Mouse (Mus musculus) frontal cortex, postnatal 14 days (tissue): ENCODE measurements around the gene Qrich1.
A peak's percentile ranks its signal among the peaks of the same experiment; 100 is the strongest.

Experiments used
- DNase-seq, 2 experiments: peaks; one replicate each; pipeline ENCODE4 v3.0.0; 2022; ENCODE audit warnings: low spot score in 2 of 2

Gene Qrich1

GRCm38 (mm10) chr9:108564131-108564530 lies 47.5 kb downstream of the Qrich1 start:
- DNase-seq = no peak

DNA sequence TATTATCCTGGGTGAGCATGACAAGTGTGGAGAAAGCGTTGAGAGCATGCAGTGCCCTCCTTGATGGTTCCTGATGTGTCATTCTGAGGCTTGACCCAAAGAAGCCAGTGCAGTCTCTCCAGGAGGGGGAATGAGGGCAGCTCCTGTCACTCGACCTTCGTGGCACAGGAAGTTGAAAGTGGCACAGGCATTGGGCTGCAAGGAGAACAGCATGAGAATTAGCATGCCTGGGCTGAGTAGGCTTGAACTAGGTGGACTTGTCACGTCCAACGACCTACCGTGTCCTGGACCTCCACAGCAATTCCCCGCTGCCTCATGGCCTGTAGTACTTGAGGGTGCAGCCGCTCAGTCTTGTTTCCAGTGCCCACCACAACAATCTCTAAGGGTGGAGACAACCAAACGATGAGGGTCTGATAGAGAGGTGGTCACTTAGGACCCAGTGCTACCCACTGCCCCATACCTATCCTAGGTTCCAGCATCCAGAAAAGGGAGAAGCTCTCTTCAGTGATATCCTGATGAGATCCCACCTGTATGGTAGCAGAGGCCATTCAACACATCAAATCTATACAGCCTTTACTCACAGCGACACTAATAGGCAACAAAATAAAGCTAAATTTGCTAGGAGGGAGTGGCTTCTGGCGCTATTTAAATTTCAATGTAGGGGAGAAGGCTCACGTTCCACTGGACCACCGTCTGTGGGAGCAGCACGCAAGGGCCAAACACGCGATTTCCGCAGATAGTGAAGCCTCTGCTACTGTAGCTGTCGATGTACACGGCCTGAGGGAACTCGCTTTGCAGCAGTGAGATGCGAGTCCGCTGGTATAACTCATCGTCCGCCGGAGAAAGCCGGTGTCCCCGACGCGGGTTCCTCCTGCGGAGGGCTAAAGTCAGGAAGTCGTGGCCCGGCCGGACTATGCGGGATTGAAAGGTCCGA lies 49.5 kb downstream of the Qrich1 start:
- DNase-seq = no peak

DNA sequence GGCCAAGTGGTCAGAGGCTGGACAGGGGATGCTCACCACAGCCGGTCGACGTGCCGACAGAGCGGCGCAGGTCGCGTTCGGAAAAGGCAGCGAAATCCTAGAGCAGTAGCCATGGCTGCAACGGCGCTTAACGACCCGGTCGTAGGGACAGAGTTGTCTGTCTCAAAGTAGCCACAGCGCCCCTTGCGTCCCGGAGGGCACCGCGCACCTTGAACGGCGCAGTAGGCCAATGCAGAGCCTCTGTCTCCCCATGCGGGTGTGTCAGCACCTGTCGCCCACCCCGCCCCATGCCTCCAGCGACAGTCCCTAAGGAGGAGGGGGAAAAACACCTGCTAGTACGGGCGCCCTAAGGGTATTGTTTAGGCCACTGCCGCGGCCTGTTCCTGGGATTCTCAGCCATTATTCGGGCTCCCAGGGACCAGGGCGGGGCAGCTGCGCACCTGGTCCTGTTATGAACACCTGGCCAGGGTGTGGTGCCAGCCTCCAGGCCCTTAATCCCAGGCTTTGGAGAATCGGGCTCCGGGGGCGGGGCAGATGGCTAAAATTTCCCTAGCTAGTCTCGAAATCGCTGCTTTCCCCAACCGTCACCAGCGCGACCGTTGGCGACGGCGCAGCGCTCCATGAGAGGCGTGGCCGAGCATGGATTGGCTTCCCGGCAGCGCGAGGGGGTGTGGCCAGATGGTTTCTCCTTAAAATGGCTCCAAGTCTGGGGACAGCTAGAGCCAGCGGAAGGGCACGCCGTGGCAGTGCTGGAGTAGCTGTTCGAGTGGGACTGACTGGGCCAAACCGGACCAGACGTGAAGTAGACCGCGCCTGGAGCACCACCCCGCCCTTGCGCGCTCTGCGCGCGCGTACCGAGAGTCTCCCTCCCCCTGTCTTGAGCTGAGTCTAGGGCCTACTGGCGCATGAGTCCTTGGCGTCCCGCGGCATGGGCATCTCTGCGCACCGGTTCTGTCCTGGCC lies 50.5 kb downstream of the Qrich1 start, which contains the start of gene Ndufaf3:
Gene Ndufaf3 (minus strand): TSS at position 620 of the 962 bp plus-strand sequence.
- DNase-seq = peak; percentile 91 to 95

DNA sequence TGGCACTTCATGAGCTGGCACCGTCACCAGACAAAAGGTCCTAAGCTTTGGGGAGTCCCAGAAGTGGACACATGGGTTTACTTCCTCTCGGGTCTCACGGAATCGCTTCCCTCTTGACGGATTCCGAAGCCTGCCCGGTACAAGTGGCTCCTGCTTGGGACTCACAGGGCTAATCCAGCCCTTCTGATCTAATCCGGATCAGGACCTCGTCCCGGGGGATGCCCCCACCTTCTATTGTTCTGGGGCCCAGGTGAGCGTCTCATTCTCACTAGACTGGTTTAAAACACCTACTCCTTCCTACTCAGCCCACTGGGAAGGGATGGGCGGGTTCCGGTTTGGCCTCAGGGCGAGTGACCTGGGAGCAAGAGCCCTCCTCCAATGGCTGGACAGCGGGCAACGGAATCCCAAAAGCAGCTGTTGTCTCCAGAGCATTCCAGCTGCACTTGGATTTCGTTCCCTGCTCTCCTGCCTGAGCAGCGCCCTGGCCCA lies 51.4 kb downstream of the Qrich1 start:
- DNase-seq = no peak

GRCm38 (mm10) chr9:108568511-108568921 lies 51.9 kb downstream of the Qrich1 start:
- DNase-seq = no peak

DNA sequence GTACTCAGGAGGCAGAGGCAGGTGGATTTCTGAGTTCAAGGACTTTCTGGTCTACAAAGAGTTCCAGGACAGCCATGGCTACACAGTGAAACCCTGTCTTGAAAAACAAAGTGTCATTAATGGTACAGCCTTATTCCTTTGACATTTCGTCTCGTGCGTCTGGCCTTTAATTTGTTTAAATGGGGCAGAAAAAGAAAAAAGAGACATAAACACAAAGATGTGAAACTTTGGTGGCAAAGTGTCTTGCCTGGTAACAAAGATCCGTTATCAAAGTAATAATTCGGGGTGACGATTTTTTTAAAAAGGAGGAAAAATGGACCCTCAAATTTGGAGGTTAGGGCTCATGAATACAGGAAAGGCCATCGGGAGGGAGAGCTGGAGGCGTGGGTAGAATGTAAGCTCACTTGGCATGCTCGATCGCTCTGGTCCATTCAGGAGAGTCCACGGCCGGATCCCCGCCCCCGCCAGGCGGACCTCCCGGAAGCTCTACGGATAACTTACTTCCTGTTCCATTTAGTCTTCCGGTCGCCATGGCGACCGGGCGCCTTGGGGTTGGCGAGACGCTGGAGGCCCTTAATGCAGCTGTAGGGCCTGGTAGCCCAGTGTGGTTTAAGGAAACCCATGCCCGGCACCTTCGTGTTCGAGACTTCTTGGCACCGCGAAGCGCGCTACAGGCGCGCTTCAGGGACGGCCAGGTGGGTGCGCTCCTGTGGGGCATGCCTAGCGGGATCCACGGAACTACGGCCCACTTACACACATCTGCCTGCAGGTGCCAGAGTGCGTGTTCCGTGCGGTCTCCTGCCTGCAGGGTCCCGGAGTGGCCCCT lies 53.0 kb downstream of the Qrich1 start, which contains the start of gene Dalrd3:
Gene Dalrd3 (plus strand): TSS at position 506 of the 826 bp plus-strand sequence.
- peak; percentile 85 to 87 for DNase-seq

GRCm38 (mm10) chr9:108570207-108570896 lies 53.7 kb downstream of the Qrich1 start:
- DNase-seq = peak in 1 of 2 experiments; percentile 78

DNA sequence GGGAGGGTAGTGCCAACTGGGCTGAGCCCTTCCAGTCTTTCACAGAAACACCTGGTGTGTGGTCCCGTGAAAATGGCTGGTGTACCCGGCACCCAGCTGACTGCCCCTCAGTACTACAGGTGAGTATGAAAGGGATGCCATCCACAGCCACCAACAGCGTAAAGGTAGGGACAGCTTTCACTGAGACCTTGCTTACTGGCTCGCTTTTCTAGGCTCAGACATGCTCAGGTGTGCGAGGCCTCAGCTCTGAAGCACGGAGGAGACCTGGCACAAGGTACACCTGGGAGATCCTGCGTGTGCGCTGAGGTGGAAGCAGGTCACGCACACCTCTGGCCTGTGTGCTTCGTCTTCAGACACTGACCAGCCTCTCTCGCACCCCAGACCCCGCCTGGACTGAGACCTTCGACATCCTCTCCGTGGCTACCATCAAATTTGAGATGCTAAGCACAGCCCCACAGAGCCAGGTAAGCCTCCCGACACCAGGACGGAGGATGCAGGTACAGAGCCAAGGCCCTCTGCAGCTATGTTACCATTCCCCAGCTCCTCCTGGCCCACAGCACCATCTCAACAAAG lies 54.9 kb downstream of the Qrich1 start:
- no peak for DNase-seq

GRCm38 (mm10) chr9:108572321-108572720 lies 55.7 kb downstream of the Qrich1 start:
- DNase-seq = no peak

- DNase-seq = no peak
Measured at GRCm38 (mm10) chr9:108573774-108574690, 57.4 kb downstream of the Qrich1 start.

DNA sequence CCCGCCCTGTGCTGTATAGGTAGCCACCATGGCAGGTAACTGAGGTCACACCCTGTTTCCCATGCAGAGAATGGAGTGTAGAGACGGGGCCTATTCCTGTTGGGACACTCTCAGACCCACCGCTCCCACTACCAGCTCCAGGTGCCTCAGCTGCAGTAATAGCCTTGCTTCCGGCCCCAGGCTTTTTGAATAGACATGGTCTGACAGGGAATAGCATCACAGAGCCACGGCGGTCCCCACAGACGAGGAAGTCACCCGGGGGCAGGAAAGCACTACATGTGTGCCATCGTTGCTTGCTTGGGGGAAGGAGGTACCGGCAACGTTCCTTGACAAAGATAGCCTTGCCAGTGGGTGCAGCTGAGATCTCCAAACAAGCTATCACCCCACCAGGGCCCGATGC lies 58.3 kb downstream of the Qrich1 start:
- DNase-seq = no peak

GRCm38 (mm10) chr9:108575321-108576297 lies 59.0 kb downstream of the Qrich1 start:
- DNase-seq = no peak

DNA sequence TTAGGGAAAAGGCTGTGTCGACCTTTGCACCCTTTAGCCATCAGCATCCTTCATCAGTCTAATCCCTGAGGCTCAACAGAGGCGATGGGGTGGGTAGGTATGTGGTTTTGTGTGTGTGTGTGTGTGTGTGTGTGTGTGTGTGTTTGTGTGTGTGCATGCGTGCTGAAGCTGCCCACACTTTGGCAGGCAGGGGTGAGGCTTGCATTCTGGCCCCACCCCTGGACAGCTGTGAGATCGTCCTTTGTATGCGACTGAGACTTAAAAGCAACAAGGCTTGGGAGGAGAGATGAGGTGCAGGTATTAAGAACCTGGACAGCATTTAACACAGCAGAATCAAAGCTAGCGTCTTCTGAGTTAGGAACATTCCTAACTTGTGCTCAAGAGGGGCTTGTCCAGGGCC lies 60.4 kb downstream of the Qrich1 start:
- no peak for DNase-seq

GRCm38 (mm10) chr9:108577934-108578544 lies 61.4 kb downstream of the Qrich1 start:
- DNase-seq = no peak

GRCm38 (mm10) chr9:108578545-108579343 lies 62.1 kb downstream of the Qrich1 start, which contains the start of gene Wdr6:
Wdr6 (minus strand) TSS chr9:108578739.
- DNase-seq = peak; percentile 89 to 94

DNA sequence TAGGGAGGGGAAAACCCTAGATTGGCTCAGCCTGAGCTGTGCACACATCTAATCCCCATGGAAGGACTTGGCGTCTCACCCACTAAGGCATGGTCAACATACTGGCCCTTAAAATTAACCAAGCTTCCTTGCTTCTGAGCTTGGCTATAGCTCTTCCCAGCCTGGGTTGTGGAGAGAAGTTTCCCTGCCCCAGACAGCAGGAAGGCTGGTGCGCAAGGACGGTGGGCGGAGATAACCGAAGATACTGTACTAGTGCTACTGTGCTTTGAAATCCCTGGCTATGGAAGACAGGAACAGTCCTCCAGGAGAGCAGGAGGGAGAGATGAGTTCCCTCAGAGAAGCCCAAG lies 62.7 kb downstream of the Qrich1 start:
- no peak for DNase-seq
